Mouse (Mus musculus): ENCODE results near the gene Nr1h3. TPM values are rescaled to one million over a fixed set of nuclear protein-coding genes. Genes with fewer than 3 reads are reported as not detected.
"Not testable (repeated sequence)": the region's sequence is repeated elsewhere in the genome, so short reads cannot be mapped to it uniquely, and the experiment has no call there.

The Nr1h3 gene
- 7.4 and 8.8 TPM in 2 replicates for polyA plus RNA-seq (2012; rRNA removed)

GRCm38 (mm10) chr2:91202222-91202971 lies at the start of gene Nr1h3, which contains the start of gene Acp2:
TSS of gene Nr1h3 (minus strand) at chr2:91202834.
TSS of gene Acp2 (plus strand) at chr2:91202885.
- DNase-seq (ENCODE audit: extremely low spot score in 1 of 2, low spot score in 1 of 2), result peak; percentile 90 to 98

GRCm38 (mm10) chr2:91252001-91252400 lies 49.4 kb upstream of the Nr1h3 start:
- no peak for DNase-seq (ENCODE audit: extremely low spot score in 1 of 2, low spot score in 1 of 2)

GRCm38 (mm10) chr2:91248366-91248765 lies 45.7 kb upstream of the Nr1h3 start:
- no peak for DNase-seq (ENCODE audit: extremely low spot score in 1 of 2, low spot score in 1 of 2)

- no peak for DNase-seq (ENCODE audit: extremely low spot score in 1 of 2, low spot score in 1 of 2)
These were observed 42.1 kb upstream of the Nr1h3 start for GRCm38 (mm10) chr2:91244557-91245228.

- peak; percentile 70 to 87 for DNase-seq (ENCODE audit: extremely low spot score in 1 of 2, low spot score in 1 of 2)
These were observed 40.8 kb upstream of the Nr1h3 start for GRCm38 (mm10) chr2:91243416-91243815.

GRCm38 (mm10) chr2:91242547-91242946 lies 39.9 kb upstream of the Nr1h3 start:
- no peak for DNase-seq (ENCODE audit: extremely low spot score in 1 of 2, low spot score in 1 of 2)

- not testable (repeated sequence) for DNase-seq (ENCODE audit: extremely low spot score in 1 of 2, low spot score in 1 of 2)
These were observed 35.0 kb upstream of the Nr1h3 start for GRCm38 (mm10) chr2:91237511-91238080.

GRCm38 (mm10) chr2:91236601-91237510 lies 34.2 kb upstream of the Nr1h3 start, which contains the start of gene Ddb2:
TSS of gene Ddb2 (minus strand) at chr2:91236982.
- DNase-seq (ENCODE audit: extremely low spot score in 1 of 2, low spot score in 1 of 2), result peak; percentile 75 to 87

GRCm38 (mm10) chr2:91229735-91230134 lies 27.1 kb upstream of the Nr1h3 start:
- DNase-seq (ENCODE audit: extremely low spot score in 1 of 2, low spot score in 1 of 2), result peak; percentile 71 to 72

GRCm38 (mm10) chr2:91223614-91224013 lies 21.0 kb upstream of the Nr1h3 start:
- DNase-seq (ENCODE audit: extremely low spot score in 1 of 2, low spot score in 1 of 2), result no peak

- DNase-seq (ENCODE audit: extremely low spot score in 1 of 2, low spot score in 1 of 2), result no peak
These were observed 17.9 kb upstream of the Nr1h3 start for GRCm38 (mm10) chr2:91220501-91220900.

GRCm38 (mm10) chr2:91217032-91217431 lies 14.4 kb upstream of the Nr1h3 start:
- peak in 1 of 2 experiments; percentile 35 for DNase-seq (ENCODE audit: extremely low spot score in 1 of 2, low spot score in 1 of 2)

GRCm38 (mm10) chr2:91213311-91213710 lies 10.7 kb upstream of the Nr1h3 start:
- no peak for DNase-seq (ENCODE audit: extremely low spot score in 1 of 2, low spot score in 1 of 2)

GRCm38 (mm10) chr2:91206254-91206775 lies 3.7 kb upstream of the Nr1h3 start:
- DNase-seq (ENCODE audit: extremely low spot score in 1 of 2, low spot score in 1 of 2), result no peak

GRCm38 (mm10) chr2:91202972-91203656 lies 480 bp upstream of the Nr1h3 start:
- no peak for DNase-seq (ENCODE audit: extremely low spot score in 1 of 2, low spot score in 1 of 2)

- DNase-seq (ENCODE audit: extremely low spot score in 1 of 2, low spot score in 1 of 2), result peak in 1 of 2 experiments; percentile 33
These were observed 3.7 kb downstream of the Nr1h3 start for GRCm38 (mm10) chr2:91198888-91199287.

GRCm38 (mm10) chr2:91196577-91197001 lies 6.0 kb downstream of the Nr1h3 start:
- DNase-seq (ENCODE audit: extremely low spot score in 1 of 2, low spot score in 1 of 2), result peak; percentile 34 to 64

GRCm38 (mm10) chr2:91194624-91195332 lies 7.9 kb downstream of the Nr1h3 start:
- DNase-seq (ENCODE audit: extremely low spot score in 1 of 2, low spot score in 1 of 2), result peak in 1 of 2 experiments; percentile 54

GRCm38 (mm10) chr2:91190501-91190900 lies 12.1 kb downstream of the Nr1h3 start:
- DNase-seq (ENCODE audit: extremely low spot score in 1 of 2, low spot score in 1 of 2), result no peak

Measured in frontal cortex, adult 2 months (tissue).